Mouse (Mus musculus): Measurements from ENCODE around the gene Rtn4. TPM values are rescaled to one million over a fixed set of nuclear protein-coding genes. Genes with fewer than 3 reads are reported as not detected.
A peak's percentile ranks its signal among the peaks of the same experiment; 100 is the strongest.

Rtn4 gene
- total and polyA plus RNA-seq, 2 experiments, result 38.7 to 156 TPM

DNA sequence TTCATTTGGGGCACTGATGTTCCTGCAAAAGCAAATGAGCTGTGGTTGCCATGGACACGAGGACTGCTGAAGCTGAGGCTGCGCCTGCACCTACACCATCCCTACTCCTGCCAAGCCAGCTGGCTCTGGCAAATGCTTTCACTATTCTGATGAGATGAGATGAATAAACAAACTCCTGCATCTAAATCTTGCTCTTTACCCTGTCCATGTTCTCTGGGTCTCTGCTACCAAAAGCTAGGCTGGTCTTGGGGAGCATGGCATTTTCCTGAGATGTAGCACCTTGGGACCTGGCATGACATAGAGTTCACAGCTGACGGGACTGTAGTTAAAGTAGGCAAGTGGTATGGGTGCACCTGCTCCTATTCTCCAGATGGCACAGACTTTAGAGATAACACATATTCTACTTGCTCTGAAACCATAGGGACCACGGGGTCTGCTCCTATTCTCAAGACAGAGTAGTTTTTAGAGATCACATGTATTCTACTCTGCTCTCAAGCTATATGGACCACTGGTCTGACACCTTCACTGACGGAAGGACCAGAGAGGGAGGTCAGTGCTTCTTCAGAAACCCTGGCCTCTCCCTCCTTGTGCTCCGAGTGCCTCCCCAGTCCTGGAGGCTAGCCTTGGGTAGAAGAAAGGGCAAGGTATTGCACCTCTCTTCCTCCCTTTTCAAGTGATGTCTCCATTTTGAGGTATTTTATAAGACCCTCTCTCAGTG is 96.3 kb downstream of the Rtn4 start:
- no peak for TF ChIP-seq CTCF (IDR thresholded peaks at IDR 0.05; ENCODE audit: low read depth, low read length)
- no peak for TF ChIP-seq POLR2A (IDR thresholded peaks at IDR 0.05; ENCODE audit: extremely low read depth, insufficient read depth, low read length)
- no peaks in the 10 kb centered on the region; the same call in 1 of the 2 replicates for H3K27me3 ChIP-seq (ENCODE audit: control insufficient read depth, insufficient read depth, low read length)
- 82% methylated on average over 6 of the region's 6 CpGs for WGBS
- H3K4me3 ChIP-seq (ENCODE audit: insufficient read depth, low read depth, low read length), result no peak overlapping the region
- no peaks in the 10 kb centered on the region for H3K4me1 ChIP-seq (ENCODE audit: control insufficient read depth, insufficient read depth, low read length)
- no peaks in the 10 kb centered on the region for H3K36me3 ChIP-seq (ENCODE audit: control insufficient read depth, insufficient read depth, low read length)
- H3K9ac ChIP-seq (ENCODE audit: low read depth, low read length), result no peak overlapping the region
- no peaks in the 10 kb centered on the region for H3K79me2 ChIP-seq (ENCODE audit: control insufficient read depth, insufficient read depth, low read length)
- no peak overlapping the region for H3K27ac ChIP-seq (replicated peaks; ENCODE audit: insufficient read depth, low read depth, low read length)
- DNase-seq (ENCODE audit: extremely low read depth, low read depth, low spot score), result no peak

DNA sequence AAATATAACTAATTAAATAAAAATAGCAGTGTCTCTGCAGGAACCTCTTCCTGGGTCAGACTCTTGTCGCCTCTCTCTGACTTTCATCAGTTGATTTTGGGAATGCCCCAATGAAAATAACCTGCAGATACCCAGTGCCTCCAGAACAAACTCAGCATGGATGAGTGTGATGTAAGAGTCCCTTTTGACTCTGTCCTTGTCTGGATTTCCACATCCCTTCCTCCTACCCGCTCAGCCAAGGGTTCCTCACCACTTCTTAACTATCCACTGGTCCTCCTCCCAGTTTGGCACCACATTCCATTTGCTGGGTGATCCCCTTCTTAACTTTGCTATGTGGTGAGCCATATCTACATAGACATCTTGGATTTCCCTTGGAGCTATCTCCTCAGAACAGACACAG is 98.0 kb downstream of the Rtn4 start:
- no peak for TF ChIP-seq POLR2A (IDR thresholded peaks at IDR 0.05; ENCODE audit: extremely low read depth, insufficient read depth, low read length)
- TF ChIP-seq CTCF (IDR thresholded peaks at IDR 0.05; ENCODE audit: low read depth, low read length), result no peak
- no peak overlapping the region for H3K9ac ChIP-seq (ENCODE audit: low read depth, low read length)
- H3K4me3 ChIP-seq (ENCODE audit: insufficient read depth, low read depth, low read length), result no peak overlapping the region
- no peaks in the 10 kb centered on the region for H3K36me3 ChIP-seq (ENCODE audit: control insufficient read depth, insufficient read depth, low read length)
- no peaks in the 10 kb centered on the region; the same call in 1 of the 2 replicates for H3K27me3 ChIP-seq (ENCODE audit: control insufficient read depth, insufficient read depth, low read length)
- no peak overlapping the region for H3K27ac ChIP-seq (replicated peaks; ENCODE audit: insufficient read depth, low read depth, low read length)
- DNase-seq (ENCODE audit: extremely low read depth, low read depth, low spot score), result peak; percentile 18
- H3K79me2 ChIP-seq (ENCODE audit: control insufficient read depth, insufficient read depth, low read length), result no peaks in the 10 kb centered on the region
- H3K4me1 ChIP-seq (ENCODE audit: control insufficient read depth, insufficient read depth, low read length), result no peaks in the 10 kb centered on the region
- WGBS, result 34% methylated on average over 2 of the region's 2 CpGs

Other genes starting within 250 kb of the Rtn4 start
- 14.6 and 15.8 TPM in 2 replicates for gene Prorsd1, start 177.9 kb upstream of the Rtn4 start, total RNA-seq (2014; rRNA removed)
- gene Prorsd1, start 177.9 kb upstream of the Rtn4 start, polyA plus RNA-seq (2012; rRNA removed), result 3.5 and 4.1 TPM in 2 replicates
- gene Mtif2, start 166.5 kb upstream of the Rtn4 start, total RNA-seq (2014; rRNA removed), result 23.4 and 26.2 TPM in 2 replicates
- 8.3 and 12.7 TPM in 2 replicates for gene Mtif2, start 166.5 kb upstream of the Rtn4 start, polyA plus RNA-seq (2012; rRNA removed)
- gene Clhc1, start 145.0 kb upstream of the Rtn4 start, total RNA-seq (2014; rRNA removed), result 0.28 TPM in 1 of 2 replicates, not detected in the other
- not detected in 2 replicates for gene Clhc1, start 145.0 kb upstream of the Rtn4 start, polyA plus RNA-seq (2012; rRNA removed)
- gene Rps27a, start 144.8 kb upstream of the Rtn4 start, total RNA-seq (2014; rRNA removed), result 499 and 521 TPM in 2 replicates
- 58.8 and 67.0 TPM in 2 replicates for gene Rps27a, start 144.8 kb upstream of the Rtn4 start, polyA plus RNA-seq (2012; rRNA removed)
- gene 4931440F15Rik, start 132.7 kb downstream of the Rtn4 start, total RNA-seq (2014; rRNA removed), result under 0.01 and 0.09 TPM in 2 replicates
- gene 4931440F15Rik, start 132.7 kb downstream of the Rtn4 start, polyA plus RNA-seq (2012; rRNA removed), result not detected in 2 replicates